Comparison of ENCODE assay signal across 8 mouse cellular contexts in the genomic region with DNA sequence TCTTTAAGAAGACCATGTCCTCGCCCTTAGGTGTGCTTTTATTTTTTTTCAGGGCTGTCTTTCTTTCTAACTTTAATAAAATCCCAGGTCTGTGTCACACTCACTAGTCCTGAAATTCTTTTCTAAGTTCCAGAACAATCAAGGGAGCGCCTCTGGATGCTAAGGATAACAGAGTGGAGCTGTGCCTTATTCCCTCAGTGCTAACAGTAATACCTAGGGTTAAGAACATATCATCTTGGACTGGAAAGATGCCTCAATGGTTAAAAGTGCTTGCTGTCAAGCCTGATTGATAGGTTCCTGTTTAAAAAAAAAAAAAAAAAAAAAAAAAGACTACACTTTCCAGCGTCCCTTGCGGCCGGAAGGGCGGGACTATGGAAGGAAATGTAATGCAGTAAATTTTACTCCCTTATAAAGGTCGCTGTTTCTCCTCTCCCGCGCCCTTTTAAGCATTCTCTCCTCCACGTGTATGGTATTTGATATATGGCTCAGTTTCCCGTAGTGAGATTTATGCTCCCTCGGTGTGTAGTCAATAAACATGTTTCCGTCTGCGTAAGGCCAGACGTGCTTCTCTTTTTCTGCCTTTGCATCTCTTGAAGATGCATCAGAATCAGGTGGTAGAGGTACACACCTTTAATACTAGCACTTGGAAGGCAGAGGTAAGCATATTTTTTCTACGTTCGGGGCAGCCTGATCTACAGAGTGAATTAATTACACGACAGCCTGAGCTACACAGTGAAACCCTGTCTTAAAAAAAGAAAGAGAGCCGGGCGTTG. TPM values are rescaled to one million over a fixed set of nuclear protein-coding genes. Genes with fewer than 3 reads are reported as not detected.
DNase-seq lines count a peak whose midpoint lies in the region; ATAC-seq lines count a peak whose summit lies in the region.

No protein-coding gene starts in this region.

- DNase-seq in left cerebral cortex, adult 18-20 months (ENCODE audit: low spot score in 2 of 2), result peak; percentile 35 to 50
- no peak for DNase-seq in left cerebral cortex, adult 11 months (ENCODE audit: low spot score)
- peak; percentile 72 for DNase-seq in embryo, embryonic 10 days (ENCODE audit: low spot score)
- peak; percentile 44 for DNase-seq in gastrocnemius, postnatal 25 days
- peak; percentile 56 for DNase-seq in kidney, adult 11 months
- peak; percentile 69 for DNase-seq in limb, embryonic 11.5 days (ENCODE audit: low spot score)
- peak; percentile 40 to 57 for DNase-seq in spleen, adult 18-20 months

- H3K4me2 ChIP-seq in limb, embryonic 11.5 days (ENCODE audit: low read depth, severe bottlenecking), result peak overlapping the region; percentile 40
- H3K4me2 ChIP-seq in midbrain, embryonic 12.5 days (replicated peaks), result peak overlapping the region; percentile 45

- H3K27ac ChIP-seq in limb, embryonic 11.5 days (replicated peaks; ENCODE audit: low read depth, low read length), result no peak overlapping the region
- H3K27ac ChIP-seq in midbrain, embryonic 12.5 days (replicated peaks), result peak overlapping the region; percentile 52; the same call in 1 of the 2 replicates

- H3K27me3 ChIP-seq in limb, embryonic 11.5 days (ENCODE audit: control insufficient read depth, insufficient read depth, low read length), result no peaks in the 10 kb centered on the region
- H3K27me3 ChIP-seq in midbrain, embryonic 12.5 days, result no peaks in the 10 kb centered on the region

- 19% methylated on average over 20 of the region's 20 CpGs for WGBS in limb, embryonic 11.5 days
- 20% methylated on average over 20 of the region's 20 CpGs for WGBS in midbrain, embryonic 12.5 days

- H3K9me3 ChIP-seq in limb, embryonic 11.5 days (ENCODE audit: control insufficient read depth, low read length), result no peaks in the 10 kb centered on the region
- H3K9me3 ChIP-seq in midbrain, embryonic 12.5 days, result no peaks in the 10 kb centered on the region

- peak overlapping the region; percentile 64 for H3K9ac ChIP-seq in limb, embryonic 11.5 days (ENCODE audit: low read length)
- H3K9ac ChIP-seq in midbrain, embryonic 12.5 days (replicated peaks), result peak overlapping the region; percentile 61

- peak overlapping the region; percentile 43 for H3K4me3 ChIP-seq in limb, embryonic 11.5 days (ENCODE audit: low read depth, low read length)
- peak overlapping the region; percentile 55 for H3K4me3 ChIP-seq in midbrain, embryonic 12.5 days

- H3K4me1 ChIP-seq in limb, embryonic 11.5 days (ENCODE audit: control insufficient read depth, insufficient read depth, low read length), result no peaks in the 10 kb centered on the region
- H3K4me1 ChIP-seq in midbrain, embryonic 12.5 days, result no peaks in the 10 kb centered on the region

- ATAC-seq in limb, embryonic 11.5 days (ENCODE audit: insufficient number of reproducible peaks, low FRiP score, low TSS enrichment, low read depth), result peak; percentile 54; the same call in 1 of the 2 replicates
- peak; percentile 68 for ATAC-seq in midbrain, embryonic 12.5 days (ENCODE audit: low FRiP score, low read depth)

- H3K36me3 ChIP-seq in limb, embryonic 11.5 days (ENCODE audit: control insufficient read depth, insufficient read depth, low read length), result no peaks in the 10 kb centered on the region
- H3K36me3 ChIP-seq in midbrain, embryonic 12.5 days, result no peaks in the 10 kb centered on the region

RNA-seq across cellular contexts. Expression of a gene that starts 14.1 kb away (rescaled TPM):
- 10 to 100 TPM; 29.1 to 36.2 TPM for total RNA-seq in left cerebral cortex, adult 18-20 months (2021)
- total RNA-seq in gastrocnemius, postnatal 25 days (2021), result 10 to 100 TPM; 15.1 to 20.7 TPM
- 17.6 and 18.8 TPM in 2 replicates for polyA plus RNA-seq in limb, embryonic 11.5 days (2014; fragmentation: Nextera tagmentation; extraction: Ambion mirVana)
- polyA plus RNA-seq in midbrain, embryonic 12.5 days (2016; fragmentation: Nextera tagmentation; extraction: Ambion mirVana), result 24.6 and 28.3 TPM in 2 replicates
